Mouse (Mus musculus): ENCODE results near the gene Serpinb9c. TPM values are rescaled to one million over a fixed set of nuclear protein-coding genes. Genes with fewer than 3 reads are reported as not detected.

The Serpinb9c gene
- polyA plus RNA-seq (2017; shearing (Covaris generic)): not detected

GRCm38 (mm10) chr13:33159642-33160041 lies at the start of gene Serpinb9c:
Gene Serpinb9c (minus strand): TSS chr13:33159742.

GRCm38 (mm10) chr13:33192659-33193058 lies 33.1 kb upstream of the Serpinb9c start, which contains the start of gene Serpinb9d:
Gene Serpinb9d (plus strand): TSS chr13:33192959.

Other genes starting within 250 kb of the Serpinb9c start
- 27.4 TPM for gene Serpinb6b, start 194.5 kb downstream of the Serpinb9c start, polyA plus RNA-seq (2017; shearing (Covaris generic))
- gene Serpinb9, start 156.5 kb downstream of the Serpinb9c start, polyA plus RNA-seq (2017; shearing (Covaris generic)): 33.7 TPM
- gene Serpinb9b, start 132.3 kb downstream of the Serpinb9c start, polyA plus RNA-seq (2017; shearing (Covaris generic)): not detected
- not detected for gene Serpinb1b, start 81.2 kb downstream of the Serpinb9c start, polyA plus RNA-seq (2017; shearing (Covaris generic))
- gene Serpinb9d, start 33.2 kb upstream of the Serpinb9c start, polyA plus RNA-seq (2017; shearing (Covaris generic)): not detected
- gene Serpinb9e, start 89.9 kb upstream of the Serpinb9c start, polyA plus RNA-seq (2017; shearing (Covaris generic)): 0.17 TPM
- gene Serpinb9f, start 164.3 kb upstream of the Serpinb9c start, polyA plus RNA-seq (2017; shearing (Covaris generic)): not detected
- not detected for gene Gm11397, start 236.0 kb upstream of the Serpinb9c start, polyA plus RNA-seq (2017; shearing (Covaris generic))

Measured in inflammation-experienced regulatory T-cells, adult 16 weeks (primary cell).